Mouse (Mus musculus) natural killer cell, adult 2 months (primary cell): ENCODE data around the gene Gm20908.
"Not testable (repeated sequence)": the region's sequence is repeated elsewhere in the genome, so short reads cannot be mapped to it uniquely, and the experiment has no call there.

Source experiments
- DNase-seq, 2 experiments: peaks; one replicate each; pipeline ENCODE4 v3.0.0; 2022; ENCODE audit warnings: low spot score in 2 of 2

Gene Gm20908

DNA sequence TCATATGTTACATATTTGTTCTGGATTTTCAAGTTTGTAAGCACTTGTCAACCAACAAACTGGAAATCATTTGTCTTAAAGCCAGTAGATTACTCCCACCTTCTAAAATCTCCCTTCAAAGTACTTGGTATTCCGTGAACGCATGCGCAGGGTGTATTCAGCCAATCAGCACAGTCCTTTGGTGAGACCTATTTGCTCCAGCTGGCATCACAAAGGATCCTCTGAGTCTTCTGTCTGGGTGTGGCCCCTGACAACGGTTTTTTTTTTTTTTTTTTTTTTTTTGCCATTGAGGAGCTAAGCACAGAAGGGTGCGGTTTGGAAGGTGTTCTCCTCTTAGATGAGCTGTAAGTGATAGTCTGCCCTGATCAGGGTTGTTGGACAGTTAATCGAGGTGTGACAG is at the start of gene Gm20908:
Gm20908 (plus strand) TSS at position 301 of the 400 bp plus-strand sequence.
- DNase-seq, result not testable (repeated sequence)
